Mouse (Mus musculus): Measurements from ENCODE around the gene Fam213b.

- TF ChIP-seq POLR2A (IDR thresholded peaks at IDR 0.05; ENCODE audit: low read depth, low read length) (no peak), CTCF (conservative IDR thresholded peaks at IDR 0.05; ENCODE audit: insufficient read depth, insufficient read length, low read depth, low read length) (no peak)
Measured at GRCm38 (mm10) chr4:154942632-154943322, 43.8 kb upstream of the Fam213b start.

Measured in kidney, adult 2 months (tissue).